Mouse (Mus musculus) megakaryocyte, embryonic 14.5 days (primary cell): ENCODE results near the gene Zpbp2.

Source experiments
- FLI1 ChIP-seq: IDR thresholded peaks from 2 replicates; pipeline ENCODE4 v1.6.1; 2012; ENCODE audit warnings: low read length, inconsistent platforms, mixed read lengths
- GATA1 ChIP-seq: IDR thresholded peaks from 3 replicates; pipeline ENCODE4 v1.6.1; 2012; ENCODE audit warnings: mixed read lengths, low read length, inconsistent platforms, borderline replicate concordance

DNA sequence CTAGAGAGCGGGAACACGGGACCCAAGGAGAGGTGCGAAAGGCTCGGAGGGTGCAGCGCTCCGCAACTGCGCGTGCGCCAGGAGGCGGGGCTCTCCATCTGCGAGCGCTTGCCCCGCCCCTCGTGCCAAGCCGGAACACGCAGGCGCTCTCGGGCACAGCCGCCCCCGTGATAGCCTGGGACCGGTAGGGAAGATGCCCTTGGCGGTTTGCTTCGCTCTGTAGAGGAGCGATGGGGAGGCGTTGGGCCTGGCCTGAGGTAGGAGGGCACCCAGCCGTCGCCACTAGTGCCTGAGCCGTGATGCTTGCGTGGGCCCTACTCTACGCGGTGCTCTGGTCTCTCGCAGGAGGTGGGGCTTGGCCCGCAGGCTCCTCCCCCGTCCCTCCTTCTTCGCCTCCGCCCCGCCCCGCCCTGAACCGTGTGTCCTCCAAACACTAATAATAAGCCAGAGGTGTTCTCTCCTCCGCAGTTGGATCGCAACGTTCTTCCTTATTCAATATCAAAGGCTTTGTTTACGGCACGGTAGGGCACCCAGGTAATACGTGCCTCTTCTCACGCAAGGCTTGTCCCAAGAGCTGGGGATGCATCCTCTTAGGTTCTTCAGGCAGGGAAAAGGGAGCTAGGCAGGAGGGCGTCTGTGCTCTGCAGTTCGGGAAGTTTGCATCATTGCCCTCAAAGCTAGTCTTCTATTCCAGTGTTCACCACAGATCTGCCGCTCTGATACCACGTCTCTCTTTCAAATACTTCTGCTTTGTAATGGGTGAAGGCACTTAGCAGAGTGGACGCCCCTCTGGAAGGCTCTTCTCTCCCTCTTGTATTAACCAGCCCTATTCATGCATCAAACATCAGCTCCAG is at the start of gene Zpbp2:
- TF ChIP-seq GATA1 (peak; percentile 53; the same call in 1 of the 3 replicates), FLI1 (no peak)
